Mouse (Mus musculus): Measurements from ENCODE around the gene Nek8. TPM values are rescaled to one million over a fixed set of nuclear protein-coding genes. Genes with fewer than 3 reads are reported as not detected.

Gene Nek8
- polyA plus RNA-seq, 1 experiment from 2014 or later, result 4.9 TPM

GRCm38 (mm10) chr11:78179438-78179999 is 3.0 kb upstream of the Nek8 start:
- peaks cover 45% of the 10 kb centered on the region for H3K4me1 ChIP-seq (ENCODE audit: insufficient read depth)
- 18% methylated on average over 8 of the region's 8 CpGs for whole genome bisulfite sequencing (ENCODE audit: insufficient replicate concordance)
- peak overlapping the region; percentile 96 for H3K4me2 ChIP-seq (ENCODE audit: low read depth, low read length)
- peaks cover 29% of the 10 kb centered on the region for H3K36me3 ChIP-seq (replicated peaks; ENCODE audit: insufficient read depth, low read length)
- H3K27me3 ChIP-seq (ENCODE audit: insufficient read depth, low read length), result no peaks in the 10 kb centered on the region
- H3K9ac ChIP-seq (replicated peaks), result peak overlapping the region; percentile 84
- H3K4me3 ChIP-seq (ENCODE audit: low read depth, low read length), result peak overlapping the region; percentile 81
- TF ChIP-seq CTCF (IDR thresholded peaks at IDR 0.05; ENCODE audit: low read depth) (no peak), EP300 (IDR thresholded peaks at IDR 0.05; ENCODE audit: low read depth) (no peak)
- peak overlapping the region; percentile 96 for H3K27ac ChIP-seq (ENCODE audit: low read depth)
- H3K9me3 ChIP-seq (ENCODE audit: low read length), result no peaks in the 10 kb centered on the region
- no peak for ATAC-seq
- no peak for DNase-seq

GRCm38 (mm10) chr11:78178859-78179437 is 2.5 kb upstream of the Nek8 start:
- Histone ChIP-seq H3K27ac (ENCODE audit: low read depth) (peak overlapping the region; percentile 96), H3K9me3 (ENCODE audit: low read length) (no peaks in the 10 kb centered on the region), H3K27me3 (ENCODE audit: insufficient read depth, low read length) (no peaks in the 10 kb centered on the region), H3K4me2 (ENCODE audit: low read depth, low read length) (peak overlapping the region; percentile 96), H3K36me3 (replicated peaks; ENCODE audit: insufficient read depth, low read length) (peaks cover 29% of the 10 kb centered on the region), H3K4me1 (ENCODE audit: insufficient read depth) (peaks cover 49% of the 10 kb centered on the region), H3K4me3 (ENCODE audit: low read depth, low read length) (peak overlapping the region; percentile 81), H3K9ac (replicated peaks) (peak overlapping the region; percentile 84)
- ATAC-seq, result no peak; the same call in 1 of the 2 replicates
- 2% methylated on average over 29 of the region's 29 CpGs for WGBS (ENCODE audit: insufficient replicate concordance)
- TF ChIP-seq CTCF (IDR thresholded peaks at IDR 0.05; ENCODE audit: low read depth) (no peak; the same call in 1 of the 2 replicates), EP300 (IDR thresholded peaks at IDR 0.05; ENCODE audit: low read depth) (no peak)
- DNase-seq, result peak; percentile 79

GRCm38 (mm10) chr11:78177903-78178858 is 1.7 kb upstream of the Nek8 start:
- under 1% methylated on average over 67 of the region's 84 CpGs for WGBS (ENCODE audit: insufficient replicate concordance)
- H3K4me1 ChIP-seq (ENCODE audit: insufficient read depth), result peaks cover 47% of the 10 kb centered on the region

GRCm38 (mm10) chr11:78177437-78177836 is 962 bp upstream of the Nek8 start:
- DNase-seq (peak; percentile 78), ATAC-seq (peak; percentile 66)
- no peaks in the 10 kb centered on the region for H3K27me3 ChIP-seq (ENCODE audit: insufficient read depth, low read length)
- peak overlapping the region; percentile 81 for H3K4me3 ChIP-seq (ENCODE audit: low read depth, low read length)
- H3K9me3 ChIP-seq (ENCODE audit: low read length), result no peaks in the 10 kb centered on the region
- H3K36me3 ChIP-seq (replicated peaks; ENCODE audit: insufficient read depth, low read length), result peaks cover 29% of the 10 kb centered on the region
- TF ChIP-seq EP300 (IDR thresholded peaks at IDR 0.05; ENCODE audit: low read depth), result 0 out of 2 replicates have a peak, but pooled peaks have one; percentile 45
- no peak for TF ChIP-seq CTCF (IDR thresholded peaks at IDR 0.05; ENCODE audit: low read depth)
- H3K4me1 ChIP-seq (ENCODE audit: insufficient read depth), result peaks cover 46% of the 10 kb centered on the region
- H3K4me2 ChIP-seq (ENCODE audit: low read depth, low read length), result peak overlapping the region; percentile 96
- H3K9ac ChIP-seq (replicated peaks), result peak overlapping the region; percentile 84
- H3K27ac ChIP-seq (ENCODE audit: low read depth), result peak overlapping the region; percentile 96
- WGBS (ENCODE audit: insufficient replicate concordance), result 0% methylated on average over 10 of the region's 10 CpGs

More at GRCm38 (mm10) chr11:78177903-78178858, 1.7 kb upstream of the Nek8 start:
- peak; percentile 95 for DNase-seq
- Histone ChIP-seq H3K9me3 (ENCODE audit: low read length) (no peaks in the 10 kb centered on the region), H3K27me3 (ENCODE audit: insufficient read depth, low read length) (no peaks in the 10 kb centered on the region), H3K9ac (replicated peaks) (peak overlapping the region; percentile 84), H3K36me3 (replicated peaks; ENCODE audit: insufficient read depth, low read length) (peaks cover 29% of the 10 kb centered on the region), H3K27ac (ENCODE audit: low read depth) (peak overlapping the region; percentile 96), H3K4me3 (ENCODE audit: low read depth, low read length) (peak overlapping the region; percentile 81), H3K4me2 (ENCODE audit: low read depth, low read length) (peak overlapping the region; percentile 96)
- ATAC-seq, result peak; percentile 80
- peak; percentile 100 for TF ChIP-seq CTCF (IDR thresholded peaks at IDR 0.05; ENCODE audit: low read depth)
- TF ChIP-seq EP300 (IDR thresholded peaks at IDR 0.05; ENCODE audit: low read depth), result 0 out of 2 replicates have a peak, but pooled peaks have one; percentile 15

- Histone ChIP-seq H3K4me1 (ENCODE audit: insufficient read depth) (peaks cover 41% of the 10 kb centered on the region), H3K27ac (ENCODE audit: low read depth) (peak overlapping the region; percentile 96), H3K9ac (replicated peaks) (peak overlapping the region; percentile 84), H3K27me3 (ENCODE audit: insufficient read depth, low read length) (no peaks in the 10 kb centered on the region), H3K4me3 (ENCODE audit: low read depth, low read length) (peak overlapping the region; percentile 81), H3K9me3 (ENCODE audit: low read length) (no peaks in the 10 kb centered on the region), H3K36me3 (replicated peaks; ENCODE audit: insufficient read depth, low read length) (peaks cover 25% of the 10 kb centered on the region), H3K4me2 (ENCODE audit: low read depth, low read length) (peak overlapping the region; percentile 96)
- ATAC-seq, result peak; percentile 6; the same call in 1 of the 2 replicates
- peak; percentile 56 for DNase-seq
- no peak for TF ChIP-seq EP300 (IDR thresholded peaks at IDR 0.05; ENCODE audit: low read depth)
- TF ChIP-seq CTCF (IDR thresholded peaks at IDR 0.05; ENCODE audit: low read depth), result no peak
- WGBS (ENCODE audit: insufficient replicate concordance), result 1% methylated on average over 23 of the region's 23 CpGs
Observed at GRCm38 (mm10) chr11:78176905-78177331, 443 bp upstream of the Nek8 start.

All from liver, postnatal 0 days (tissue).